Mouse (Mus musculus): ENCODE data around the gene Churc1. TPM values are rescaled to one million over a fixed set of nuclear protein-coding genes. Genes with fewer than 3 reads are reported as not detected.

Gene Churc1
- total RNA-seq, 2 experiments from 2014 or later, result 62.0 to 90.6 TPM

DNA sequence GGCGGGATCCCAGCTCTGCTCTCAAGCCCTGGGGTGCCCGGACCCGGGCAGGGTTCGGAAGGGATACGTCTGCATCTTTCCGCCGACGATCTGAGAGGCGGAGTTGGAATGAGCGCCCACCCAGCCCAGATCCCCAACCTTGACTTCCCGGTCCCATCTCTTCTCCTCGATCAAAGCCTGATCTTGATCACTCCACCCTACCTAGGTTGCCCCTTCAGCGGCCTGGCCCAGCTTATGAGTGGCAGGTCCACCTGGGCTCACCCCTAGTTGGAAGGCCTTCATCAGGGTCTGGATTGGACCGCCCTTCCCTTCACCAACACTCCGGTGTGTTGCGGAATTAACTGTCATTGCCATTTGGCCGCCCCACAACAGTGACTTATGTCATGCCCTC, 57.3 kb downstream of the Churc1 start, which contains the start of gene Rab15:
Gene Rab15, minus strand, starts transcription at position 258 of the 391 bp plus-strand sequence.
- ATAC-seq (replicated peaks; ENCODE audit: poor library complexity, severe bottlenecking), result no peak

- ATAC-seq (replicated peaks; ENCODE audit: poor library complexity, severe bottlenecking), result no peak
These were observed 59.9 kb downstream of the Churc1 start for GRCm38 (mm10) chr12:76825283-76825682.

DNA sequence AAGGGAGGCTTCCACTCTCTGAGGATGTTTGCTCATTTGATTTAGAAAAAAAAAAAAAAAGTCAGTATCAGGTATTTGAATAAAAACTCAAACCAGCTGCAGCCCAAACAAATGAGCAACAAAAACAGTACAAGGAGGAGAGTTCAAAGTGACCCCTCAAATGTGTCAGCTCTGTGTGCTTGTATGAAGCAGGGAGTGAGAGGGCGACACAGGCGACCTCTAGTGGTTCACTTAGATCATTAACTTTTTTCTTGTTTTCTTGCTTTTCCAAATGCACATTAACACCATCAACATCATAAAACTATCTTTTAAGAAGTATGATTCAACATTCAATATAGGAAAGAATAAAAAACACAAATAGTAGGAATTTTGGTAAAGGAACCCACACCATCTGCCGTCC, 67.4 kb downstream of the Churc1 start:
- no peak for ATAC-seq (replicated peaks; ENCODE audit: poor library complexity, severe bottlenecking)

Other genes starting within 250 kb of the Churc1 start
- gene Plekhg3, start 234.6 kb upstream of the Churc1 start, total RNA-seq (2014; fragmentation: Nextera tagmentation), result 19.6 and 20.5 TPM in 2 replicates
- gene Plekhg3, start 234.6 kb upstream of the Churc1 start, total RNA-seq (2017), result 13.3 and 15.6 TPM in 2 replicates
- 0.02 and 0.04 TPM in 2 replicates for gene Sptb, start 55.0 kb upstream of the Churc1 start, total RNA-seq (2014; fragmentation: Nextera tagmentation)
- 0.26 and 0.93 TPM in 2 replicates for gene Sptb, start 55.0 kb upstream of the Churc1 start, total RNA-seq (2017)
- 17.4 and 19.3 TPM in 2 replicates for gene Fntb, start 51 bp downstream of the Churc1 start, total RNA-seq (2014; fragmentation: Nextera tagmentation)
- gene Fntb, start 51 bp downstream of the Churc1 start, total RNA-seq (2017), result 5.2 and 8.8 TPM in 2 replicates
- gene Gpx2, start 30.0 kb downstream of the Churc1 start, total RNA-seq (2014; fragmentation: Nextera tagmentation), result not detected in 2 replicates
- not detected in 2 replicates for gene Gpx2, start 30.0 kb downstream of the Churc1 start, total RNA-seq (2017)
- not detected in 2 replicates for gene Rab15, start 57.4 kb downstream of the Churc1 start, total RNA-seq (2014; fragmentation: Nextera tagmentation)
- gene Rab15, start 57.4 kb downstream of the Churc1 start, total RNA-seq (2017), result not detected in 2 replicates
- gene Max, start 196.7 kb downstream of the Churc1 start, total RNA-seq (2014; fragmentation: Nextera tagmentation), result 99.0 and 109 TPM in 2 replicates
- gene Max, start 196.7 kb downstream of the Churc1 start, total RNA-seq (2017), result 99.5 and 108 TPM in 2 replicates